Mouse (Mus musculus): ENCODE results near the gene Cdkl1. TPM values are rescaled to one million over a fixed set of nuclear protein-coding genes. Genes with fewer than 3 reads are reported as not detected.
A peak's percentile ranks its signal among the peaks of the same experiment; 100 is the strongest.

The Cdkl1 gene
- polyA plus RNA-seq, 1 experiment from 2014 or later: 0.71 TPM

DNA sequence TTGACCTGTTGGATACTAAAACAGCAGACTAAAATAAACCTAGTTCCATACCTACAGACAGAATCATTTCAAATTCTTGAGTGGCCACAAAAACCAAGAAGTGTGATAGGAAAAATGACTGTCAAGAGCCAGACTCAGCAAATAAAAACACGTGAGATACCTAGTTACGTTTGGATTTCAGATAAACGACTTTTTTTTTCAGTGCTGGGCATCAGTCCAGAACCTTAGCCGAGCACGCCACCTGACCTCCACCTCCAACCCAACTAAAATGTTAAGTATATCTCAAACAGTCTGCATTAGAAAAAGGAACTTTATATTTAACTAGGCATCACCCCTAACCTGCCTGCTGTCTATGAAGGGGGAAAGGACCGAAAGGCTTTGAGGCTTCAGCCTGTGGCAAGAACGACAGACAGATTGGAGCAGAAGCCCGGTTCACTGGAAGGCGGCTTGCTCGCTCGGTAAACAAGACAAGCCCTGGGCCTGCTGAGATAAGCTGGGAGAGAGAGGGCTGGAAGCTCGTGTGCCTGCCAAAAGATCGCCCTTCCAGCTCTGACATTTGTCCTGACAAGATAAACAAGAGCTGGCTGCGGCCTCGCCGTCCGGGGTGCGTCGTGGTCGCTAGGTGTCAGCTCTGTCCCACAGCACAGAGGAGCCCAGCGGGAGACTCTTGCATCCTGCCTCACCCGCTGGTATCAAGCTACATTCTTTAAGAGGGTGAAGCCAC is 33.5 kb downstream of the Cdkl1 start:
- 16% methylated on average over 22 of the region's 22 CpGs for WGBS
- Histone ChIP-seq H3K27ac (peak overlapping the region; percentile 65), H3K36me3 (no peaks in the 10 kb centered on the region), H3K4me1 (replicated peaks) (peaks cover 20% of the 10 kb centered on the region), H3K27me3 (ENCODE audit: insufficient read depth, poor library complexity, severe bottlenecking) (no peaks in the 10 kb centered on the region), H3K9me3 (no peaks in the 10 kb centered on the region), H3K4me3 (peak overlapping the region; percentile 44)
- peak; percentile 77 for DNase-seq (ENCODE audit: low spot score)

DNA sequence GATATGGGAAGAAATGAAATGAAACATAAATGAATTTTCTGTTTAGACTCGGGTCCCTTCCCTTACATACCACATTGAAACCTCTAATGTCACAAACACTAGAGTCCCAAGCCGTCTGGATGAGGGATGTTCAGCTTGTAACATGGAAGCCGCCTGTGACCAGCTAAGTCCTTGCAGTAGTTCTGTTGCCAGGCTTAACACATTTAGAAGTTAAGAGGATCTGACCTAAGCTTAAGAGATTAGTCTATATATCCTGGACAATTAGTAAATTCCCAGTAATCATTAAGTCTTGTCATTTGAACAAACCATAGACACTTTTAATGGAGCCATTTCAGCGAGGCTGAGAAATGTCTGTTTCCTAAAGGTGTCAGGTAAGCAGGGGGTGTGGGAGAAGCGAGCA is 35.1 kb downstream of the Cdkl1 start:
- DNase-seq (ENCODE audit: low spot score): no peak
- Histone ChIP-seq H3K27me3 (ENCODE audit: insufficient read depth, poor library complexity, severe bottlenecking) (no peaks in the 10 kb centered on the region), H3K27ac (no peak overlapping the region), H3K4me1 (replicated peaks) (peaks cover 31% of the 10 kb centered on the region), H3K9me3 (no peaks in the 10 kb centered on the region), H3K4me3 (no peak overlapping the region), H3K36me3 (no peaks in the 10 kb centered on the region)
- 80% methylated on average over 5 of the region's 5 CpGs for WGBS

- no peaks in the 10 kb centered on the region for H3K9me3 ChIP-seq
- WGBS: 85% methylated on average over 5 of the region's 5 CpGs
- H3K4me1 ChIP-seq (replicated peaks): peaks cover 25% of the 10 kb centered on the region
- H3K4me3 ChIP-seq: no peak overlapping the region
- DNase-seq (ENCODE audit: low spot score): no peak
- H3K36me3 ChIP-seq: no peaks in the 10 kb centered on the region
- H3K27ac ChIP-seq: peak overlapping the region; percentile 40; the same call in 1 of the 2 replicates
- no peaks in the 10 kb centered on the region for H3K27me3 ChIP-seq (ENCODE audit: insufficient read depth, poor library complexity, severe bottlenecking)
Measured at GRCm38 (mm10) chr12:69753936-69754335, 37.1 kb downstream of the Cdkl1 start.

- Histone ChIP-seq H3K4me1 (replicated peaks) (peaks cover 11% of the 10 kb centered on the region; the same call in 1 of the 2 replicates), H3K27ac (peak overlapping the region; percentile 64), H3K4me3 (peak overlapping the region; percentile 24), H3K27me3 (ENCODE audit: insufficient read depth, poor library complexity, severe bottlenecking) (no peaks in the 10 kb centered on the region), H3K36me3 (no peaks in the 10 kb centered on the region), H3K9me3 (no peaks in the 10 kb centered on the region)
- 37% methylated on average over 10 of the region's 10 CpGs for WGBS
- peak; percentile 52 for DNase-seq (ENCODE audit: low spot score)
Measured at GRCm38 (mm10) chr12:69751864-69752341, 39.2 kb downstream of the Cdkl1 start.

- DNase-seq (ENCODE audit: low spot score): no peak
- H3K9me3 ChIP-seq: no peaks in the 10 kb centered on the region
- H3K27ac ChIP-seq: no peak overlapping the region
- H3K27me3 ChIP-seq (ENCODE audit: insufficient read depth, poor library complexity, severe bottlenecking): no peaks in the 10 kb centered on the region
- no peaks in the 10 kb centered on the region for H3K4me1 ChIP-seq (replicated peaks)
- no peaks in the 10 kb centered on the region for H3K36me3 ChIP-seq
- no peak overlapping the region for H3K4me3 ChIP-seq
- 86% methylated on average over 5 of the region's 5 CpGs for WGBS
Measured at GRCm38 (mm10) chr12:69744138-69744537, 46.9 kb downstream of the Cdkl1 start.

DNA sequence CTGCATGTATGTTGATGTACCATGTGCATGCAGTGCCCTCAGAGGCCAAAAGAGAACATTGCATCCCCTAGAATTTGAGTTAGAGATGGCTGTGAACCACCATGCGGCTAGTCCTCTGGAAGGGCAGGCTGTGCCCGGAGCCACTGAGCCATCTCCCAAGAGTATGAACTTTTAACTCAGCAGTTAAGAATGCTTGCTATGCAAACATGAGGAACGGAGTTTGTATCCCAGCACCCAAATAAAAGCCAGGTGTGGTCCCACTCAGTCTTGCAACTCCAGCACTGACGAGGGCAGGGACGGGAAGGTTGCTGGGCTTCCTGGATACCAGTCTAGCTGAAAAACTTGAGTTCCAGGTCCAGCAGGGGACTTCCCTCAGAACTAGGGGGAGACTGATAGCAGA is 49.1 kb downstream of the Cdkl1 start:
- Histone ChIP-seq H3K27ac (no peak overlapping the region), H3K36me3 (no peaks in the 10 kb centered on the region), H3K4me1 (replicated peaks) (no peaks in the 10 kb centered on the region), H3K27me3 (ENCODE audit: insufficient read depth, poor library complexity, severe bottlenecking) (no peaks in the 10 kb centered on the region), H3K9me3 (no peaks in the 10 kb centered on the region), H3K4me3 (no peak overlapping the region)
- DNase-seq (ENCODE audit: low spot score): no peak
- WGBS: 68% methylated on average over 5 of the region's 5 CpGs

GRCm38 (mm10) chr12:69733923-69734322 is 57.1 kb downstream of the Cdkl1 start:
- H3K27me3 ChIP-seq (ENCODE audit: insufficient read depth, poor library complexity, severe bottlenecking): no peaks in the 10 kb centered on the region
- H3K9me3 ChIP-seq: no peaks in the 10 kb centered on the region
- WGBS: 83% methylated on average over 3 of the region's 3 CpGs
- H3K4me3 ChIP-seq: no peak overlapping the region
- DNase-seq (ENCODE audit: low spot score): no peak
- H3K36me3 ChIP-seq: no peaks in the 10 kb centered on the region
- no peak overlapping the region for H3K27ac ChIP-seq
- H3K4me1 ChIP-seq (replicated peaks): no peaks in the 10 kb centered on the region

GRCm38 (mm10) chr12:69733518-69733917 is 57.5 kb downstream of the Cdkl1 start:
- 27% methylated on average over 2 of the region's 2 CpGs for WGBS
- Histone ChIP-seq H3K4me3 (no peak overlapping the region), H3K27ac (no peak overlapping the region), H3K9me3 (no peaks in the 10 kb centered on the region), H3K36me3 (no peaks in the 10 kb centered on the region), H3K27me3 (ENCODE audit: insufficient read depth, poor library complexity, severe bottlenecking) (no peaks in the 10 kb centered on the region), H3K4me1 (replicated peaks) (no peaks in the 10 kb centered on the region)
- DNase-seq (ENCODE audit: low spot score): no peak

DNA sequence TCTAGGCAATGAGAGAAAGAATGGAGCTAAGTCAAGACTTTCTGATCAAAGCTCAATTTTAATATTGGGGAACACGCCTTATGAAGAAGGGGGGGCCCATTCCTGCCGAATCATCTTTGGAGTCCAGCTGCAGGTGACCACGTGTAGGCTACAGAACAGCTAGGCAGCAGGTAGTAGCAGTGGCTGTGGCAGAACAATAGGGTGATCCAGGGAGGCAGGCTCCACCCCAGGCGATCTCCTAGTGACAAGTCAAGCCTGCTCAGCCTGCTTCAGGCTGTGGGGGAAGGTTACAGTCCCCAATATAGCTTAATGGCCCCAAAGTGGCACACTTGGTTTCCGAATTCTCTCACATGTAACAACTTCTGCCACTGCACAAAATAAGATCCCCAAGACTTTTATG is 58.8 kb downstream of the Cdkl1 start:
- Histone ChIP-seq H3K9me3 (no peaks in the 10 kb centered on the region), H3K36me3 (no peaks in the 10 kb centered on the region), H3K27me3 (ENCODE audit: insufficient read depth, poor library complexity, severe bottlenecking) (no peaks in the 10 kb centered on the region), H3K27ac (no peak overlapping the region), H3K4me3 (no peak overlapping the region), H3K4me1 (replicated peaks) (no peaks in the 10 kb centered on the region)
- DNase-seq (ENCODE audit: low spot score): no peak
- 42% methylated on average over 5 of the region's 5 CpGs for WGBS

DNA sequence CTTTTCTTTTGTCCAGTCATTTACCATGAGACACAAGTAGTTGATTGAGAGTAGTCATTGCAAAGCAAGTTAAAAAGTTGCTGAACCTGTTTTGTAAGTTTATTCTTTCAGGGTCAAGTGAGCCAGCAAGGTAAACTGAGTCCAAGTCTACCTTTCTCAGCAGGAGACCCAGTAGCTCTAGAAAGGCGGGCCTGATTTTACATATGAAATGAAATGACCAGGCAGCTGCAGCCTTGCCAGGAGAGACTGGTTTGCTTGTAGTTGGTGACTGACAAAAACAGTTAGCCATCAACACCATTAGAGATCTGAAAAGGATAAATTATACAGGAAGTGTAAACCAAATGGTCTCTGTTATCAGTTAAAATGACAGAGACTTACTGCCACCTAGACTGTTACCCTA is 60.8 kb downstream of the Cdkl1 start:
- H3K4me3 ChIP-seq: no peak overlapping the region
- H3K4me1 ChIP-seq (replicated peaks): peaks cover 7% of the 10 kb centered on the region
- H3K27me3 ChIP-seq (ENCODE audit: insufficient read depth, poor library complexity, severe bottlenecking): no peaks in the 10 kb centered on the region
- H3K27ac ChIP-seq: no peak overlapping the region
- no peak for DNase-seq (ENCODE audit: low spot score)
- H3K9me3 ChIP-seq: no peaks in the 10 kb centered on the region
- no peaks in the 10 kb centered on the region for H3K36me3 ChIP-seq
- WGBS: 69% methylated on average over 1 of the region's 1 CpGs

GRCm38 (mm10) chr12:69729246-69729645 is 61.8 kb downstream of the Cdkl1 start:
- Histone ChIP-seq H3K27me3 (ENCODE audit: insufficient read depth, poor library complexity, severe bottlenecking) (no peaks in the 10 kb centered on the region), H3K4me3 (no peak overlapping the region), H3K9me3 (no peaks in the 10 kb centered on the region), H3K36me3 (no peaks in the 10 kb centered on the region), H3K27ac (no peak overlapping the region), H3K4me1 (replicated peaks) (peaks cover 14% of the 10 kb centered on the region)
- 88% methylated on average over 1 of the region's 1 CpGs for WGBS
- no peak for DNase-seq (ENCODE audit: low spot score)

DNA sequence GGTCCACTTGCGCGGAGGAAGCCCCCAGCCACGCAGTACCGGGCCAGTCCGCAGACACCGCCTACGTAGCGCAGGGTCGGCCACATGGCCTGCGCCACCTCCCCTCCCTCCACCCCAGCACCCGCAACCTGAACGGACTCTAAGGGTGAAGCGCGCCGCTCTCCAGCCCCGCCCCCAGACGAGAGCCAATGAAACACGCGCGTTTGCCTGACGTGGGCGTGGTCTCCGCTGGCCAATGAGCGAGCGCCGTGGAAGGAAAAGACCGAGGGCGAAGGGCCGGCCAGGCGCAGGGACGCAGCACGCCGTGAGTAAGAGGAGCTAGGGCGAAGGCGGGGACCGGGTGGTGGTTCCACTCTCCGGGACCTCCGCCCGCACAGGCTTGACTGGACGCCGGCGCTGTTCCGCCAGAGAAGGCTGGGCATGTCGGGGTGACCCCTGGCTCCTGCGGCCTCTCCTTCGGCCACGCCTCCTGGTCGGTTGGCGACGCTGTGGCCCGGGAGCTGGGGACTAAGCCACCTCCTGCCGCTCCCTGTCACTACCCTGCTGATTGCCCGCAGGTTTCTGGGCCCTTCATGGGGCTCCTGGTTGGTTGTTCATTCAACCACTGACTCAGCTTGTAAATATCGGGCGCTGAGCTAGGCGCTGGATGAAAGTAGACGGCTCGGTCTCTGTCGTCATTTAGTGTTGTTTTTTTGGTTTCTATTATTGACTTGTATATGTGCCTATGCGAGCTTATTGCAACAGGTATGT is 66.2 kb downstream of the Cdkl1 start, which contains the start of the genes L2hgdh and Atp5s:
Gene L2hgdh (minus strand): TSS at position 163 of the 750 bp plus-strand sequence.
Gene Atp5s (plus strand): TSS at position 240 of the 750 bp plus-strand sequence.
- peak within 1 kb of the TSS; percentile 86 for H3K4me3 ChIP-seq
- H3K27me3 ChIP-seq (ENCODE audit: insufficient read depth, poor library complexity, severe bottlenecking): no peaks in the 10 kb centered on the region
- WGBS: under 1% methylated on average over 60 of the region's 60 CpGs
- DNase-seq (ENCODE audit: low spot score): peak; percentile 98
- peaks cover 25% of the 10 kb centered on the region for H3K4me1 ChIP-seq (replicated peaks)
- peaks cover 9% of the 10 kb centered on the region for H3K9me3 ChIP-seq
- H3K36me3 ChIP-seq: peaks cover 23% of the 10 kb centered on the region
- peak within 1 kb of the TSS; percentile 89 for H3K27ac ChIP-seq
